Mouse (Mus musculus) liver, embryonic 14.5 days (tissue): ENCODE measurements around the gene Zfp174. TPM values are rescaled to one million over a fixed set of nuclear protein-coding genes. Genes with fewer than 3 reads are reported as not detected.

Experiments
- ATAC-seq: fragments of 200-750 bp; cut with Nextera tagmentation; 2 replicates; pipeline ENCODE4 v1.8.0; 2017; ENCODE audit warnings: moderate number of reproducible peaks, mild to moderate bottlenecking, moderate library complexity; ENCODE audit not compliant: insufficient read depth
- DNase-seq, 3 experiments: peaks; one replicate each; pipeline ENCODE4 v3.0.0-alpha.2; 2012 to 2013; ENCODE audit warnings: low read depth in 3 of 3, low spot score in 3 of 3
- H3K27ac ChIP-seq: fragments of 300-500 bp; sonication (generic); 2 replicates; pipeline ENCODE4 v1.5.1; 2014; ENCODE audit warnings: moderate library complexity, mild to moderate bottlenecking, control low read depth, inconsistent platforms
- H3K27me3 ChIP-seq: fragments of 300-500 bp; sonication (generic); 2 replicates; pipeline ENCODE4 v1.6.1; 2014; ENCODE audit warnings: mild to moderate bottlenecking, low read length, moderate library complexity; ENCODE audit not compliant: control insufficient read depth, insufficient read depth
- H3K36me3 ChIP-seq: fragments of 300-500 bp; sonication (generic); replicated peaks from 2 replicates; pipeline ENCODE4 v1.6.1; 2014; ENCODE audit warnings: low read depth; ENCODE audit not compliant: control insufficient read depth, insufficient read depth
- H3K4me1 ChIP-seq, 2 experiments: fragments of 200-500 bp in 1 of 2; fragments of 300-500 bp in 1 of 2; sonication (generic) in 1 of 2; replicated peaks; 2 replicates each; pipeline ENCODE4 v1.6.1; 2012 to 2014; ENCODE audit warnings: antibody characterized with exemption in 1 of 2, inconsistent platforms in 1 of 2, low read length in 1 of 2; ENCODE audit not compliant: control insufficient read depth in 2 of 2, insufficient read depth in 2 of 2
- H3K4me2 ChIP-seq: fragments of 300-500 bp; sonication (generic); 2 replicates; pipeline ENCODE4 v1.6.1; 2014; ENCODE audit warnings: low read depth, mild to moderate bottlenecking, control low read depth, moderate library complexity
- H3K4me3 ChIP-seq, 2 experiments: fragments of 200-500 bp in 1 of 2; fragments of 300-500 bp in 1 of 2; sonication (generic) in 1 of 2; 2 replicates each; pipeline ENCODE4 v1.5.1; 2012 to 2014; ENCODE audit warnings: low read depth in 2 of 2, low read length in 2 of 2, mild to moderate bottlenecking in 2 of 2, control low read depth in 1 of 2, inconsistent platforms in 1 of 2, moderate library complexity in 1 of 2; ENCODE audit not compliant: insufficient read depth in 1 of 2
- H3K9ac ChIP-seq: fragments of 300-500 bp; sonication (generic); replicated peaks from 2 replicates; pipeline ENCODE4 v1.6.1; 2014; ENCODE audit warnings: mild to moderate bottlenecking, control low read depth, moderate library complexity
- H3K9me3 ChIP-seq: fragments of 300-500 bp; sonication (generic); 2 replicates; pipeline ENCODE4 v1.6.1; 2016; ENCODE audit warnings: low read length, mixed read lengths; ENCODE audit not compliant: control insufficient read depth
- CTCF ChIP-seq: IDR thresholded peaks from 2 replicates; pipeline ENCODE4 v1.5.1; 2016; ENCODE audit warnings: antibody characterized with exemption, low read depth, control low read depth
- EP300 ChIP-seq: IDR thresholded peaks from 2 replicates; pipeline ENCODE4 v1.6.1; 2016; ENCODE audit warnings: antibody characterized with exemption, low read depth
- WGBS: fragments of 180-500 bp; shearing (Covaris S2); extraction: QIAGEN DNeasy Blood & Tissue Kit; methylation state at CpG from one replicate; pipeline ENCODE4 v1.1.7; 2014; ENCODE audit not compliant: insufficient replicate concordance; 5-methylcytosine and 5-hydroxymethylcytosine counted together
- polyA plus RNA-seq, 2 experiments: library from polyadenylated mRNA; depleted of rRNA in 1 of 2; stranded (reverse) in 1 of 2; unstranded in 1 of 2; fragments of >200 nt; fragmentation: Nextera tagmentation in 1 of 2; extraction: Ambion mirVana in 1 of 2; gene quantifications; 2 replicates each; pipeline versions ENCODE4 v1.2.1 to v1.2.3; 2012 to 2014

The Zfp174 gene
- polyA plus RNA-seq, 2 experiments = 0.22 to 0.35 TPM

DNA sequence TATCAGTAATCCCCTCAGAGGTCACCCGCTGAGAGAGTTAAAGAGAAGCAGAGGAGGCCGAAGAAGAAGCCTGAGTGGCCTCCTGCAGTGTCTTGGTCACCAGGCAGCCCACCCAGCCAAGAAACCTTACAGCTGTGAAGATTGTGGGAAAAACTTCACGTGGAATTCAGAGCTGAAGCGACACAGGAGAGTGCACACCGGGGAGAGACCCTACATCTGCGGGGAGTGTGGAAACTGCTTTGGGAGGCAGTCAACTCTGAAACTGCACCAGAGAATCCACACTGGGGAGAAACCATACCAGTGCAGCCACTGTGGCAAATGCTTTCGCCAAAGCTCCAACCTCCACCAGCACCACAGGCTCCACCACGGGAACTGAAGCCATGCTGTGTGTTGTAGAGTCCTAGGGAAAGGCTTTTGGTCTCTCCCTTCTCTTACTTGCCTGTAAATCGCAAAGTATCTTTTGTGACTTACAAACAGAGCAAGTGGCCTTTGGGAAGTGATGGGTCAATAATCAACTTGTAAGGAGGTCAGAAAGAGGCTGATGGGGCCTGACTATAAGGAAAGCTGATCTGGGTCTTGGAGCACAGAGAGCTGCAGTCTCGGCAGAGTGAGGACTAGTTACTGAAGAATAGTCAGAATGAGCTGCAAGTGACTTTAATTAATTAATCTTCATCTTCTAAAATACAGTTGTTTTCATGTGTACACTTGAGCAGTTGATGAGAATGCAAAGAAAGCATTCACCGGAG is 7.5 kb downstream of the Zfp174 start:
- TF ChIP-seq CTCF = no peak
- TF ChIP-seq EP300 = no peak
- ATAC-seq = no peak
- Histone ChIP-seq H3K4me3 (no peak overlapping the region), H3K4me1 (no peaks in the 10 kb centered on the region), H3K27me3 (no peaks in the 10 kb centered on the region), H3K27ac (no peak overlapping the region), H3K9me3 (no peaks in the 10 kb centered on the region), H3K36me3 (no peaks in the 10 kb centered on the region), H3K4me2 (no peak overlapping the region), H3K9ac (no peak overlapping the region)
- no peak for DNase-seq
- 67% methylated on average over 11 of the region's 11 CpGs for WGBS

DNA sequence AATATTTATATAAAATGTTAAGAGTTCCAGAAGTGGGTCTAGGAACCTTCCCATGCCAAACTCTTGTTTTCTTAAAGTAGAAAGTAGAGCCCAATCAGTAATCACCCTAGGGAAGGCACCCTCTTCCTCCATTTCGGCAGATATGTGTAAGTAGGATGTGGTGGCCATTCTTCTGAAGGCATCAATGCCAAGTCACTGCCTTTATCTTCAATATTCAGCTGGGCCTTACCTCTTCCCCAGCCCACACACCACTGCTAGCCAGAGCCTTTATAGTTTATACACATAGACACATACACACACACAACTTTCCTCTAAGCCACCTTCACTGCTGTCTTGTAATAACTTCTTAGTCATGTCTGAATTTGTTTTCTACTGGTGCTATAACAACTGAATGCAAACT is 8.7 kb downstream of the Zfp174 start:
- Histone ChIP-seq H3K27me3 (no peaks in the 10 kb centered on the region), H3K4me3 (no peak overlapping the region), H3K9me3 (no peaks in the 10 kb centered on the region), H3K27ac (no peak overlapping the region), H3K9ac (no peak overlapping the region), H3K4me2 (no peak overlapping the region), H3K4me1 (no peaks in the 10 kb centered on the region), H3K36me3 (no peaks in the 10 kb centered on the region)
- 18% methylated on average over 1 of the region's 1 CpGs for WGBS
- no peak for TF ChIP-seq CTCF
- no peak for TF ChIP-seq EP300
- no peak for DNase-seq
- no peak for ATAC-seq

DNA sequence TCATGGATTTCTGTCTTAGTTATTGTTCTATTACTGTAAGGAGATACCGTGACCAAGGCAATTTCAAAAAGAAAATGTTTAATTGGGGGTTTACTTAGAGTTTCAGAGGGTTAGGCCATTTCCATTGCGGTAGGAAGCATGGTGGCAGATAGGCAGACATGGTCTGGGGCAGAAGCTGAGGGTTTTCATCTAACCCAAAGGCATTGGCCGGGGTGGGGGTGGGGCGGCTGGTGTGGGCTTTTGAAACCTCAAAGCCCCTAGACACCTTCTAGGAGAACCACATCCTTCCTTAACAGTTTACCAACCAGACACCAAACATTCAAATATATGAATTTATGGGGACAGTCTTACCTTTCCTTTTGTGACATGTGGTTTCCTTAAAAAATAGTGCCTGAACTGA is 12.2 kb downstream of the Zfp174 start:
- WGBS = 39% methylated on average over 4 of the region's 4 CpGs

DNA sequence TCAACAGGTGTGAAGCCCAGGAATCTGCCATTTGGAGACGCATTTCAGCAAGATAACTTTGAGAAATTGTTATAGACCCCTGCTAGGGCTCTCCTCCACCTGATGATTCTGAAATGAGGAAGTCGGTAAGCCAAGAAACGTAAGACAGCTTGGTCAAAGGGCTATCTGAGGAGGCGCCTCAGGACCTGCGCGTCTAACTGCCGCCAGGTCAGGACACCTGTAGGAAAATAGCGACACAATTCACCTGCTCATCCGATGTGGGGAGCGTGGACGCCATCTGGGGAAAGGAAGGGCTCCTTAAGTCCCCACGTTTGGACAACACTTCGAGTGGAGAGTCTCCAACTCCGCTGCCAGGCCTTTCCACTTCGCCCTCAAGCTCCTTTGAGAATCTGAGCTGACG is 24.7 kb downstream of the Zfp174 start:
- no peaks in the 10 kb centered on the region for H3K9me3 ChIP-seq
- H3K4me2 ChIP-seq = peak overlapping the region; percentile 97
- TF ChIP-seq EP300 (no peak), CTCF (no peak)
- no peaks in the 10 kb centered on the region for H3K27me3 ChIP-seq
- ATAC-seq (peak; percentile 27; the same call in 1 of the 2 replicates), DNase-seq (no peak)
- H3K9ac ChIP-seq = peak overlapping the region; percentile 67
- H3K4me1 ChIP-seq = peaks cover 10 to 14% of the 10 kb centered on the region in 2 experiments
- H3K27ac ChIP-seq = no peak overlapping the region
- 1% methylated on average over 16 of the region's 16 CpGs for WGBS
- no peaks in the 10 kb centered on the region for H3K36me3 ChIP-seq
- H3K4me3 ChIP-seq = peak overlapping the region; percentile 60 to 78

More for the DNA sequence above, 12.2 kb downstream of the Zfp174 start:
- no peak overlapping the region for H3K9ac ChIP-seq
- H3K4me1 ChIP-seq = no peaks in the 10 kb centered on the region
- no peak overlapping the region for H3K4me2 ChIP-seq
- no peaks in the 10 kb centered on the region for H3K27me3 ChIP-seq
- no peaks in the 10 kb centered on the region for H3K9me3 ChIP-seq
- ATAC-seq = no peak
- TF ChIP-seq EP300 (no peak), CTCF (no peak)
- no peak overlapping the region for H3K4me3 ChIP-seq
- no peak overlapping the region for H3K27ac ChIP-seq
- DNase-seq = no peak
- H3K36me3 ChIP-seq = no peaks in the 10 kb centered on the region; the same call in 1 of the 2 replicates

DNA sequence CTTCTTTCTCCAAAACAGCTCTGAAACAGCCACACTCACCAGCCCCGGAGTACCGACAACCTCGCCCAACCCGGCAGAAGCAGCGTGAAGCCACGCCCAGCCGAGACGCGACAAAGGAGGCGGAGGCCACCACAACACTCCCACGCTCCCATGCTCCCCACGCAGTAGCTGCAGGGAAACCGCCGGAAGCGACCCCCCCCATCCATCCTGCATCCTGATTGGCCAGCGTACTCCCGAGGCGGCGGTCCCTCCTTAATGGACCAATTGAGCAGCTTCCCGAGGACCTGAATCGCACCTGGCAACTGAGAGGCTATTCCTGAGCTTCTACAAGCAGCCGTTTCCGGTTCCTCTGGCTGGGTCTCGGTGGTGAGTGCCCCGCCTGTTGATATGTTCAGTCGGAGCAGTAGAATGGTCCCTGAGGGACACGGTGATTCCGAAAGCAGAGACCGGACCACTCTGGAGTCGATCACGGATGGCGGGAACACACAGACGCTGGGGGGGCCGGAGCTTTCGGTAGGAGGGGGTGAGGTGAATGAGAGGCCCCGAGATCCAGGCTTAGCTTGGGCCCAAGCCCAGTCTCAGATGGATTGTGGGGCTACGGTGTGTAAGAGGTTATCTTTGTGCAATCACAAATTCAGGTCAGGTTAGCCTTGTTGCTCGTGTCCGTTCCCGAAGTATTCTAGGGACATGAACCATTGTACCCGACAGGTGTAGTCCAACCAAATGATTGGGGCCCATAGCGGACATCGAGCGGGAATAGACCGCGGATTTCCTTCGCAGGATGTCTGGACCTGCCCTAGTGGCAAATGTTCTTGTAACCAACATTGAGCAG is 25.4 kb downstream of the Zfp174 start, which contains the start of gene Naa60:
Gene Naa60, plus strand, starts transcription at position 160 of the 832 bp plus-strand sequence.
- peaks cover 10 to 14% of the 10 kb centered on the region in 2 experiments for H3K4me1 ChIP-seq
- peak; percentile 63 to 66 (median 65) for DNase-seq
- TF ChIP-seq CTCF (no peak), EP300 (no peak)
- H3K27me3 ChIP-seq = no peaks in the 10 kb centered on the region
- ATAC-seq = peak; percentile 91
- 5% methylated on average over 47 of the region's 47 CpGs for WGBS
- H3K4me2 ChIP-seq = peak within 1 kb of the TSS; percentile 97
- no peak within 1 kb of the TSS for H3K27ac ChIP-seq
- H3K36me3 ChIP-seq = no peaks in the 10 kb centered on the region
- H3K9me3 ChIP-seq = no peaks in the 10 kb centered on the region
- H3K4me3 ChIP-seq = peak within 1 kb of the TSS; percentile 60 to 78
- H3K9ac ChIP-seq = peak within 1 kb of the TSS; percentile 67
